Mouse (Mus musculus) embryonic facial prominence, embryonic 14.5 days (tissue): ENCODE data around the gene Arl6. TPM values are rescaled to one million over a fixed set of nuclear protein-coding genes. Genes with fewer than 3 reads are reported as not detected.

Experiments used
- polyA plus RNA-seq: library from polyadenylated mRNA; unstranded; fragments of >200 nt; fragmentation: Nextera tagmentation; extraction: Ambion mirVana; gene quantifications from 2 replicates; pipeline ENCODE4 v1.2.1, GENCODE M21; 2014

Arl6 gene
- polyA plus RNA-seq, 1 experiment from 2014 or later = 30.3 TPM

Other genes with a start within 250 kb of the Arl6 start
- 0.12 and 0.17 TPM in 2 replicates for gene Gabrr3, start 232.1 kb downstream of the Arl6 start, polyA plus RNA-seq
- gene Riox2, start 167.6 kb downstream of the Arl6 start, polyA plus RNA-seq = 28.4 and 31.8 TPM in 2 replicates
- gene Crybg3, start 38.4 kb downstream of the Arl6 start, polyA plus RNA-seq = 11.6 and 12.1 TPM in 2 replicates